Mouse (Mus musculus) midbrain, postnatal 0 days (tissue): ENCODE results near the gene Rln3. TPM values are rescaled to one million over a fixed set of nuclear protein-coding genes. Genes with fewer than 3 reads are reported as not detected.

Experiments
- ATAC-seq: fragments of 200-750 bp; cut with Nextera tagmentation; 2 replicates; pipeline ENCODE4 v1.8.0; 2017; ENCODE audit warnings: moderate number of reproducible peaks, mild to moderate bottlenecking, moderate TSS enrichment, moderate library complexity; ENCODE audit not compliant: low FRiP score
- DNase-seq: peaks from one replicate; pipeline ENCODE4 v3.0.0-alpha.2; 2015; ENCODE audit warnings: low spot score
- H3K27ac ChIP-seq: fragments of 300-500 bp; sonication (generic); 2 replicates; pipeline ENCODE4 v1.5.1; 2014; ENCODE audit warnings: low read depth, mild to moderate bottlenecking, low read length, mixed read lengths
- H3K27me3 ChIP-seq: fragments of 300-500 bp; sonication (generic); 2 replicates; pipeline ENCODE4 v1.6.1; 2014; ENCODE audit warnings: low read length, control low read depth, mixed read lengths; ENCODE audit not compliant: insufficient read depth
- H3K36me3 ChIP-seq: fragments of 300-500 bp; sonication (generic); 2 replicates; pipeline ENCODE4 v1.6.1; 2014; ENCODE audit warnings: low read length, control low read depth, mixed read lengths; ENCODE audit not compliant: insufficient read depth
- H3K4me1 ChIP-seq: fragments of 300-500 bp; sonication (generic); 2 replicates; pipeline ENCODE4 v1.6.1; 2014; ENCODE audit warnings: mild to moderate bottlenecking, control low read depth, antibody characterized with exemption, low read length, mixed read lengths; ENCODE audit not compliant: insufficient read depth
- H3K4me2 ChIP-seq: fragments of 300-500 bp; sonication (generic); 2 replicates; pipeline ENCODE4 v1.6.1; 2014; ENCODE audit warnings: low read depth, mild to moderate bottlenecking, low read length, mixed read lengths; ENCODE audit not compliant: poor library complexity, severe bottlenecking
- H3K4me3 ChIP-seq: fragments of 300-500 bp; sonication (generic); 2 replicates; pipeline ENCODE4 v1.5.1; 2014; ENCODE audit warnings: low read depth, mild to moderate bottlenecking, low read length, moderate library complexity
- H3K9ac ChIP-seq: fragments of 300-500 bp; sonication (generic); replicated peaks from 2 replicates; pipeline ENCODE4 v1.6.1; 2014; ENCODE audit warnings: mild to moderate bottlenecking, low read length, moderate library complexity, mixed read lengths; ENCODE audit not compliant: poor library complexity, severe bottlenecking
- H3K9me3 ChIP-seq: fragments of 300-500 bp; sonication (generic); 2 replicates; pipeline ENCODE4 v1.6.1; 2016; ENCODE audit warnings: low read length, control low read depth
- CTCF ChIP-seq: IDR thresholded peaks from 2 replicates; pipeline ENCODE4 v1.5.1; 2016; ENCODE audit warnings: antibody characterized with exemption, mild to moderate bottlenecking
- WGBS: fragments of 180-500 bp; shearing (Covaris S2); extraction: QIAGEN DNeasy Blood & Tissue Kit; methylation state at CpG from one replicate; pipeline ENCODE4 v1.1.7; 2014; 5-methylcytosine and 5-hydroxymethylcytosine counted together
- polyA plus RNA-seq: library from polyadenylated mRNA; unstranded; fragments of >200 nt; fragmentation: Nextera tagmentation; extraction: Ambion mirVana; gene quantifications from 2 replicates; pipeline ENCODE4 v1.2.1, GENCODE M21; 2015
- total RNA-seq: library from RNA; depleted of rRNA; stranded (reverse); fragments of >200 nt; gene quantifications from 2 replicates; pipeline ENCODE4 v1.2.3, GENCODE M21; 2014; rRNA removed

The Rln3 gene
- total RNA-seq (2.3 and 2.7 TPM in 2 replicates), polyA plus RNA-seq (1.3 and 2.3 TPM in 2 replicates)

- 10% methylated on average over 9 of the region's 9 CpGs for WGBS
- Histone ChIP-seq H3K9ac (no peak within 1 kb of the TSS), H3K4me3 (no peak within 1 kb of the TSS), H3K4me2 (no peak within 1 kb of the TSS), H3K36me3 (no peaks in the 10 kb centered on the region), H3K27me3 (peaks cover 45% of the 10 kb centered on the region), H3K9me3 (no peaks in the 10 kb centered on the region), H3K4me1 (peaks cover 4% of the 10 kb centered on the region; the same call in 1 of the 2 replicates), H3K27ac (no peak within 1 kb of the TSS)
- ATAC-seq (no peak), DNase-seq (no peak)
- TF ChIP-seq CTCF: no peak
Observed at GRCm38 (mm10) chr8:84044900-84045299, at the start of gene Rln3. Gene Rln3 (minus strand): TSS chr8:84045000.

GRCm38 (mm10) chr8:84090585-84090984, 45.8 kb upstream of the Rln3 start:
- DNase-seq (no peak), ATAC-seq (no peak)
- peaks cover 80% of the 10 kb centered on the region for H3K36me3 ChIP-seq
- WGBS: 90% methylated on average over 8 of the region's 8 CpGs
- H3K27me3 ChIP-seq: no peaks in the 10 kb centered on the region
- no peak for TF ChIP-seq CTCF
- H3K4me1 ChIP-seq: no peaks in the 10 kb centered on the region
- no peak overlapping the region for H3K27ac ChIP-seq
- H3K4me2 ChIP-seq: no peak overlapping the region
- H3K4me3 ChIP-seq: no peak overlapping the region
- no peak overlapping the region for H3K9ac ChIP-seq
- H3K9me3 ChIP-seq: no peaks in the 10 kb centered on the region

GRCm38 (mm10) chr8:84089277-84089676, 44.5 kb upstream of the Rln3 start:
- peaks cover 80% of the 10 kb centered on the region for H3K36me3 ChIP-seq
- H3K4me2 ChIP-seq: no peak overlapping the region
- H3K27me3 ChIP-seq: no peaks in the 10 kb centered on the region
- H3K4me1 ChIP-seq: no peaks in the 10 kb centered on the region
- no peak overlapping the region for H3K4me3 ChIP-seq
- H3K9ac ChIP-seq: no peak overlapping the region
- ATAC-seq: no peak
- DNase-seq: no peak
- H3K9me3 ChIP-seq: no peaks in the 10 kb centered on the region
- no peak for TF ChIP-seq CTCF
- no peak overlapping the region for H3K27ac ChIP-seq
- WGBS: 87% methylated on average over 9 of the region's 9 CpGs

GRCm38 (mm10) chr8:84087821-84088220, 43.0 kb upstream of the Rln3 start:
- Histone ChIP-seq H3K4me1 (no peaks in the 10 kb centered on the region), H3K9me3 (no peaks in the 10 kb centered on the region), H3K9ac (no peak overlapping the region), H3K4me2 (no peak overlapping the region), H3K27me3 (no peaks in the 10 kb centered on the region), H3K4me3 (no peak overlapping the region), H3K27ac (no peak overlapping the region), H3K36me3 (peaks cover 81% of the 10 kb centered on the region)
- TF ChIP-seq CTCF: no peak
- ATAC-seq (no peak), DNase-seq (no peak)
- WGBS: 96% methylated on average over 14 of the region's 14 CpGs

- Histone ChIP-seq H3K4me3 (no peak overlapping the region), H3K9ac (no peak overlapping the region), H3K27me3 (no peaks in the 10 kb centered on the region), H3K4me2 (no peak overlapping the region), H3K9me3 (no peaks in the 10 kb centered on the region), H3K27ac (no peak overlapping the region), H3K4me1 (no peaks in the 10 kb centered on the region), H3K36me3 (peaks cover 82% of the 10 kb centered on the region)
- 91% methylated on average over 7 of the region's 7 CpGs for WGBS
- ATAC-seq (no peak), DNase-seq (no peak)
- TF ChIP-seq CTCF: no peak
Observed at GRCm38 (mm10) chr8:84087156-84087555, 42.4 kb upstream of the Rln3 start.

- no peak for TF ChIP-seq CTCF
- no peak for ATAC-seq
- no peak overlapping the region for H3K27ac ChIP-seq
- DNase-seq: no peak
- no peak overlapping the region for H3K4me2 ChIP-seq
- peaks cover 82% of the 10 kb centered on the region for H3K36me3 ChIP-seq
- H3K27me3 ChIP-seq: no peaks in the 10 kb centered on the region
- WGBS: 34% methylated on average over 42 of the region's 42 CpGs
- no peaks in the 10 kb centered on the region for H3K9me3 ChIP-seq
- no peaks in the 10 kb centered on the region for H3K4me1 ChIP-seq
- H3K9ac ChIP-seq: no peak overlapping the region
- no peak overlapping the region for H3K4me3 ChIP-seq
Observed at GRCm38 (mm10) chr8:84084341-84085115, 39.7 kb upstream of the Rln3 start.
